Mouse (Mus musculus) lung, embryonic 15.5 days (tissue): ENCODE data around the gene Cilp2. TPM values are rescaled to one million over a fixed set of nuclear protein-coding genes. Genes with fewer than 3 reads are reported as not detected.

ENCODE experiments used
- ATAC-seq: fragments of 200-750 bp; cut with Nextera tagmentation; 2 replicates; pipeline ENCODE4 v1.8.0; 2017; ENCODE audit warnings: moderate number of reproducible peaks, borderline replicate concordance; ENCODE audit not compliant: low FRiP score, low TSS enrichment; ENCODE audit errors: extremely low read depth
- H3K27ac ChIP-seq: fragments of 300-500 bp; sonication (generic); 2 replicates; pipeline ENCODE4 v1.5.1; 2015; ENCODE audit warnings: moderate library complexity, mild to moderate bottlenecking, inconsistent platforms
- H3K27me3 ChIP-seq: fragments of 300-500 bp; sonication (generic); 2 replicates; pipeline ENCODE4 v1.6.1; 2015; ENCODE audit warnings: inconsistent platforms
- H3K36me3 ChIP-seq: fragments of 300-500 bp; sonication (generic); 2 replicates; pipeline ENCODE4 v1.6.1; 2015; ENCODE audit warnings: inconsistent platforms
- H3K4me1 ChIP-seq: fragments of 300-500 bp; sonication (generic); 2 replicates; pipeline ENCODE4 v1.6.1; 2015; ENCODE audit warnings: inconsistent platforms
- H3K4me2 ChIP-seq: fragments of 300-500 bp; sonication (generic); 2 replicates; pipeline ENCODE4 v1.6.1; 2015; ENCODE audit warnings: inconsistent platforms, mild to moderate bottlenecking, moderate library complexity
- H3K4me3 ChIP-seq: fragments of 300-500 bp; sonication (generic); 2 replicates; pipeline ENCODE4 v1.5.1; 2015; ENCODE audit warnings: mild to moderate bottlenecking, inconsistent platforms
- H3K9ac ChIP-seq: fragments of 300-500 bp; sonication (generic); 2 replicates; pipeline ENCODE4 v1.6.1; 2015; ENCODE audit warnings: inconsistent platforms
- H3K9me3 ChIP-seq: fragments of 300-500 bp; sonication (generic); 2 replicates; pipeline ENCODE4 v1.6.1; 2016; ENCODE audit warnings: inconsistent platforms
- WGBS: fragments of 180-500 bp; shearing (Covaris S2); methylation state at CpG from one replicate; pipeline ENCODE4 v1.1.7; 2015; 5-methylcytosine and 5-hydroxymethylcytosine counted together
- polyA plus RNA-seq: library from polyadenylated mRNA; unstranded; fragments of >200 nt; fragmentation: Nextera tagmentation; extraction: Ambion mirVana; gene quantifications from 2 replicates; pipeline ENCODE4 v1.2.1, GENCODE M21; 2015

Cilp2 gene
- polyA plus RNA-seq: 0.59 and 0.61 TPM in 2 replicates

GRCm38 (mm10) chr8:69887289-69888243, at the start of gene Cilp2:
Gene Cilp2, minus strand, starts transcription at chr8:69887687.
- Histone ChIP-seq H3K9me3 (no peaks in the 10 kb centered on the region), H3K27me3 (peaks cover 86% of the 10 kb centered on the region), H3K4me1 (peaks cover 27% of the 10 kb centered on the region), H3K27ac (no peak within 1 kb of the TSS), H3K4me3 (peak within 1 kb of the TSS; percentile 26), H3K4me2 (peak within 1 kb of the TSS; percentile 52), H3K36me3 (no peaks in the 10 kb centered on the region), H3K9ac (no peak within 1 kb of the TSS)
- 1% methylated on average over 57 of the region's 60 CpGs for WGBS
- peak; percentile 7; the same call in 1 of the 2 replicates for ATAC-seq

GRCm38 (mm10) chr8:69936050-69936794, 48.7 kb upstream of the Cilp2 start:
- Histone ChIP-seq H3K4me1 (peaks cover 48% of the 10 kb centered on the region), H3K36me3 (peaks cover 12% of the 10 kb centered on the region; the same call in 1 of the 2 replicates), H3K9ac (no peak overlapping the region), H3K4me2 (no peak overlapping the region), H3K9me3 (no peaks in the 10 kb centered on the region), H3K27me3 (no peaks in the 10 kb centered on the region), H3K27ac (peak overlapping the region; percentile 87), H3K4me3 (no peak overlapping the region)
- peak; percentile 93 for ATAC-seq
- WGBS: 35% methylated on average over 7 of the region's 7 CpGs

- Histone ChIP-seq H3K9ac (no peak overlapping the region), H3K27ac (peak overlapping the region; percentile 87; the same call in 1 of the 2 replicates), H3K4me1 (peaks cover 45% of the 10 kb centered on the region), H3K36me3 (peaks cover 12% of the 10 kb centered on the region; the same call in 1 of the 2 replicates), H3K9me3 (no peaks in the 10 kb centered on the region), H3K27me3 (no peaks in the 10 kb centered on the region), H3K4me2 (no peak overlapping the region), H3K4me3 (no peak overlapping the region)
- 74% methylated on average over 3 of the region's 3 CpGs for WGBS
- ATAC-seq: no peak
Measured at GRCm38 (mm10) chr8:69935431-69935830, 47.9 kb upstream of the Cilp2 start.

GRCm38 (mm10) chr8:69934582-69934981, 47.1 kb upstream of the Cilp2 start:
- H3K9me3 ChIP-seq: no peaks in the 10 kb centered on the region
- H3K4me1 ChIP-seq: peaks cover 37% of the 10 kb centered on the region
- H3K4me3 ChIP-seq: no peak overlapping the region
- ATAC-seq: no peak
- peaks cover 12% of the 10 kb centered on the region; the same call in 1 of the 2 replicates for H3K36me3 ChIP-seq
- no peak overlapping the region for H3K4me2 ChIP-seq
- 75% methylated on average over 5 of the region's 5 CpGs for WGBS
- no peak overlapping the region for H3K27ac ChIP-seq
- no peaks in the 10 kb centered on the region for H3K27me3 ChIP-seq
- no peak overlapping the region for H3K9ac ChIP-seq

- Histone ChIP-seq H3K4me1 (peaks cover 34% of the 10 kb centered on the region), H3K36me3 (peaks cover 12% of the 10 kb centered on the region; the same call in 1 of the 2 replicates), H3K9me3 (no peaks in the 10 kb centered on the region), H3K27me3 (no peaks in the 10 kb centered on the region), H3K9ac (no peak overlapping the region), H3K4me3 (no peak overlapping the region), H3K4me2 (no peak overlapping the region), H3K27ac (no peak overlapping the region)
- WGBS: 50% methylated on average over 2 of the region's 2 CpGs
- no peak for ATAC-seq
Measured at GRCm38 (mm10) chr8:69933811-69934210, 46.3 kb upstream of the Cilp2 start.

- ATAC-seq: no peak
- Histone ChIP-seq H3K9me3 (no peaks in the 10 kb centered on the region), H3K9ac (no peak overlapping the region), H3K4me3 (no peak overlapping the region), H3K4me1 (no peaks in the 10 kb centered on the region), H3K36me3 (peaks cover 8% of the 10 kb centered on the region; the same call in 1 of the 2 replicates), H3K27me3 (no peaks in the 10 kb centered on the region), H3K27ac (no peak overlapping the region), H3K4me2 (no peak overlapping the region)
Measured at GRCm38 (mm10) chr8:69926901-69927300, 39.4 kb upstream of the Cilp2 start.

GRCm38 (mm10) chr8:69923986-69924385, 36.5 kb upstream of the Cilp2 start:
- WGBS: 43% methylated on average over 1 of the region's 1 CpGs
- no peak for ATAC-seq
- peaks cover 8% of the 10 kb centered on the region; the same call in 1 of the 2 replicates for H3K36me3 ChIP-seq
- H3K4me1 ChIP-seq: peaks cover 16% of the 10 kb centered on the region; the same call in 1 of the 2 replicates
- H3K9ac ChIP-seq: no peak overlapping the region
- H3K4me2 ChIP-seq: no peak overlapping the region
- H3K27ac ChIP-seq: no peak overlapping the region
- no peaks in the 10 kb centered on the region for H3K27me3 ChIP-seq
- H3K4me3 ChIP-seq: no peak overlapping the region
- no peaks in the 10 kb centered on the region for H3K9me3 ChIP-seq

GRCm38 (mm10) chr8:69921141-69921540, 33.7 kb upstream of the Cilp2 start:
- Histone ChIP-seq H3K4me1 (peaks cover 16% of the 10 kb centered on the region; the same call in 1 of the 2 replicates), H3K4me2 (no peak overlapping the region), H3K4me3 (no peak overlapping the region), H3K36me3 (peaks cover 15% of the 10 kb centered on the region), H3K27me3 (no peaks in the 10 kb centered on the region), H3K9ac (no peak overlapping the region), H3K9me3 (no peaks in the 10 kb centered on the region), H3K27ac (no peak overlapping the region)
- ATAC-seq: no peak
- WGBS: 93% methylated on average over 2 of the region's 2 CpGs

GRCm38 (mm10) chr8:69919876-69920662, 32.6 kb upstream of the Cilp2 start:
- Histone ChIP-seq H3K9me3 (no peaks in the 10 kb centered on the region), H3K36me3 (peaks cover 26% of the 10 kb centered on the region), H3K4me3 (no peak overlapping the region), H3K27me3 (no peaks in the 10 kb centered on the region), H3K4me1 (peaks cover 16% of the 10 kb centered on the region; the same call in 1 of the 2 replicates), H3K4me2 (peak overlapping the region; percentile 18; the same call in 1 of the 2 replicates), H3K9ac (no peak overlapping the region), H3K27ac (0 out of 2 replicates have a peak overlapping the region, but pooled peaks have one; percentile 20)
- WGBS: 27% methylated on average over 11 of the region's 11 CpGs
- ATAC-seq: peak; percentile 24; the same call in 1 of the 2 replicates

GRCm38 (mm10) chr8:69919010-69919409, 31.5 kb upstream of the Cilp2 start:
- H3K9me3 ChIP-seq: no peaks in the 10 kb centered on the region
- no peaks in the 10 kb centered on the region for H3K27me3 ChIP-seq
- H3K4me2 ChIP-seq: no peak overlapping the region
- WGBS: 60% methylated on average over 1 of the region's 1 CpGs
- peaks cover 35% of the 10 kb centered on the region for H3K36me3 ChIP-seq
- H3K4me1 ChIP-seq: peaks cover 16% of the 10 kb centered on the region; the same call in 1 of the 2 replicates
- no peak overlapping the region for H3K27ac ChIP-seq
- 0 out of 2 replicates have a peak, but pooled peaks have one; percentile 32 for ATAC-seq
- H3K9ac ChIP-seq: no peak overlapping the region
- H3K4me3 ChIP-seq: no peak overlapping the region

- Histone ChIP-seq H3K9ac (no peak overlapping the region), H3K4me1 (peaks cover 16% of the 10 kb centered on the region; the same call in 1 of the 2 replicates), H3K27ac (no peak overlapping the region), H3K36me3 (peaks cover 40% of the 10 kb centered on the region), H3K9me3 (no peaks in the 10 kb centered on the region), H3K4me3 (no peak overlapping the region), H3K4me2 (no peak overlapping the region), H3K27me3 (no peaks in the 10 kb centered on the region)
- ATAC-seq: no peak
Measured at GRCm38 (mm10) chr8:69918506-69918905, 31.0 kb upstream of the Cilp2 start.
